Mouse (Mus musculus): ENCODE data around the gene Tmco4.

GRCm38 (mm10) chr4:138965871-138966270 lies 6.8 kb upstream of the Tmco4 start:
- TF ChIP-seq POLR2A (IDR thresholded peaks at IDR 0.05; ENCODE audit: control insufficient read depth, low read depth, low read length) (no peak), CTCF (IDR thresholded peaks at IDR 0.05; ENCODE audit: control insufficient read depth, insufficient read depth, insufficient replicate concordance, low read depth, low read length) (no peak)

All from testis, adult 2 months (tissue).